Mouse (Mus musculus) ES-E14 (cell line): ENCODE measurements at regions not wholly inside any gene's neighbourhood (a gene's known extent, or its start where the extent isn't known, plus 50 kb on each side); places are given as distances from the start of the nearest gene placed in this dataset.

ENCODE experiments used
- DNase-seq: peaks from one replicate; pipeline ENCODE4 v3.0.0-alpha.2; 2013; ENCODE audit warnings: low read depth, low spot score
- H3K27ac ChIP-seq: 2 replicates; pipeline ENCODE4 v1.5.1; 2012; ENCODE audit warnings: low read depth, mild to moderate bottlenecking, low read length, moderate library complexity, mixed read lengths; ENCODE audit not compliant: poor library complexity, insufficient read depth, severe bottlenecking
- H3K36me3 ChIP-seq: 2 replicates; pipeline ENCODE4 v1.6.1; 2012; ENCODE audit warnings: mild to moderate bottlenecking, low read length, moderate library complexity, mixed read lengths; ENCODE audit not compliant: control insufficient read depth, poor library complexity, insufficient read depth, severe bottlenecking
- H3K4me1 ChIP-seq, 2 experiments: fragments of 150-350 bp in 1 of 2; sonication (generic) in 1 of 2; 2 replicates each; pipeline ENCODE4 v1.6.1; 2012; ENCODE audit warnings: low read length in 2 of 2, mild to moderate bottlenecking in 1 of 2, mixed read lengths in 1 of 2; ENCODE audit not compliant: control insufficient read depth in 2 of 2, insufficient read depth in 2 of 2, poor library complexity in 1 of 2
- H3K4me3 ChIP-seq, 2 experiments: fragments of 150-350 bp in 1 of 2; sonication (generic) in 1 of 2; 2 replicates each; pipeline ENCODE4 v1.5.1; 2012; ENCODE audit warnings: low read length in 2 of 2, low read depth in 1 of 2, mild to moderate bottlenecking in 1 of 2, mixed read lengths in 1 of 2; ENCODE audit not compliant: insufficient read depth in 1 of 2, poor library complexity in 1 of 2, severe bottlenecking in 1 of 2
- H3K9ac ChIP-seq: 2 replicates; pipeline ENCODE4 v1.6.1; 2012; ENCODE audit warnings: low read depth, mild to moderate bottlenecking, low read length, mixed read lengths; ENCODE audit not compliant: poor library complexity, insufficient read depth, severe bottlenecking
- H3K9me3 ChIP-seq: fragments of 150-350 bp; sonication (generic); 2 replicates; pipeline ENCODE4 v1.6.1; 2012; ENCODE audit warnings: low read depth, mild to moderate bottlenecking, low read length; ENCODE audit not compliant: control insufficient read depth, insufficient read depth
- CHD2 ChIP-seq: IDR thresholded peaks from 2 replicates; pipeline ENCODE4 v1.6.1; 2014; ENCODE audit warnings: mild to moderate bottlenecking, low read depth, low read length, inconsistent platforms
- HCFC1 ChIP-seq: IDR thresholded peaks from 2 replicates; pipeline ENCODE4 v1.6.1; 2012; ENCODE audit warnings: low read length, inconsistent platforms, borderline replicate concordance; ENCODE audit not compliant: insufficient read depth
- MAFK ChIP-seq: IDR thresholded peaks from 2 replicates; pipeline ENCODE4 v1.6.1; 2014; ENCODE audit warnings: mild to moderate bottlenecking, low read depth, low read length, inconsistent platforms; ENCODE audit not compliant: insufficient read depth
- ZC3H11A ChIP-seq: IDR thresholded peaks from 2 replicates; pipeline ENCODE4 v1.6.1; 2012; ENCODE audit warnings: low read depth, mild to moderate bottlenecking, inconsistent platforms, low read length, borderline replicate concordance
- ZNF384 ChIP-seq: IDR thresholded peaks from 2 replicates; pipeline ENCODE4 v1.6.1; 2012; ENCODE audit warnings: low read depth, low read length, inconsistent platforms
- in situ Hi-C, 2 experiments: fragments of 600-800 bp; cut with MboI; formaldehyde crosslinking; loops; one replicate each; pipeline ENCODE4 v1.15.1; 2025; ENCODE audit warnings: low sequenced_read_pairs in 2 of 2, inconsistent platforms in 1 of 2; ENCODE audit not compliant: unreplicated experiment in 2 of 2

- TF ChIP-seq ZNF384 (no peak), CHD2 (no peak)
- Histone ChIP-seq H3K27ac (no peak overlapping the region), H3K9me3 (no peaks in the 10 kb centered on the region), H3K36me3 (no peaks in the 10 kb centered on the region), H3K9ac (no peak overlapping the region), H3K4me3 (no peak overlapping the region), H3K4me1 (peaks cover 0 to 2% of the 10 kb centered on the region in 2 experiments; a peak in 1 of 4 replicates)
- DNase-seq = no peak
- in situ Hi-C loops = no loop called here
These were observed 58.6 kb upstream of the Gm10295 start for GRCm38 (mm10) chr7:71409903-71410302.

GRCm38 (mm10) chr7:71409061-71409460 is 57.8 kb upstream of the Gm10295 start:
- Histone ChIP-seq H3K4me1 (peaks cover 0 to 2% of the 10 kb centered on the region in 2 experiments; a peak in 1 of 4 replicates), H3K4me3 (no peak overlapping the region), H3K9me3 (no peaks in the 10 kb centered on the region), H3K9ac (no peak overlapping the region), H3K27ac (no peak overlapping the region), H3K36me3 (no peaks in the 10 kb centered on the region)
- TF ChIP-seq ZNF384 (no peak), CHD2 (no peak), ZC3H11A (no peak), HCFC1 (no peak), MAFK (no peak)
- no peak for DNase-seq
- in situ Hi-C loops = no loop called here

- no peak overlapping the region for H3K27ac ChIP-seq
These were observed 55.0 kb upstream of the Gm10295 start for GRCm38 (mm10) chr7:71406283-71406682.

More at GRCm38 (mm10) chr7:71406283-71406682, 55.0 kb upstream of the Gm10295 start:
- Histone ChIP-seq H3K4me3 (no peak overlapping the region), H3K4me1 (no peaks in the 10 kb centered on the region), H3K36me3 (no peaks in the 10 kb centered on the region), H3K9me3 (no peaks in the 10 kb centered on the region), H3K9ac (no peak overlapping the region)
- DNase-seq = no peak
- in situ Hi-C loops = no loop called here
- no peak for TF ChIP-seq ZNF384
